Mouse (Mus musculus): ENCODE results near the gene Adamtsl1. TPM values are rescaled to one million over a fixed set of nuclear protein-coding genes. Genes with fewer than 3 reads are reported as not detected.

Gene Adamtsl1
- total and polyA plus RNA-seq, 3 experiments = 0.05 TPM; not detected in 2

- DNase-seq (ENCODE audit: low spot score) = no peak
- H3K9me3 ChIP-seq (replicated peaks) = no peaks in the 10 kb centered on the region
- no peak overlapping the region for H3K4me3 ChIP-seq (ENCODE audit: low read depth, low read length)
- no peak for ATAC-seq (ENCODE audit: extremely low read depth, insufficient number of reproducible peaks, low FRiP score, poor library complexity, severe bottlenecking)
- 0 out of 2 replicates have a peak, but pooled peaks cover 2% of the 10 kb centered on the region for H3K27me3 ChIP-seq (ENCODE audit: insufficient read depth, low read length)
- no peak for TF ChIP-seq CTCF (IDR thresholded peaks at IDR 0.05; ENCODE audit: low read depth, low read length)
- TF ChIP-seq GATA2 (IDR thresholded peaks at IDR 0.05; ENCODE audit: borderline replicate concordance, low read depth, low read length) = no peak
- no peak for TF ChIP-seq TAL1 (conservative IDR thresholded peaks at IDR 0.05; ENCODE audit: low read depth, low read length)
- no peak for TF ChIP-seq GATA1 (IDR thresholded peaks at IDR 0.05; ENCODE audit: borderline replicate concordance, low read length)
- TF ChIP-seq POLR2AphosphoS5 (IDR thresholded peaks at IDR 0.05; ENCODE audit: insufficient replicate concordance, low read depth, low read length) = no peak
- no peaks in the 10 kb centered on the region for H3K36me3 ChIP-seq (replicated peaks)
- no peaks in the 10 kb centered on the region for H3K4me1 ChIP-seq (ENCODE audit: insufficient read depth, low read depth, low read length)
Measured at GRCm38 (mm10) chr4:86241854-86242424, 728.0 kb downstream of the Adamtsl1 start.

GRCm38 (mm10) chr4:86270085-86270484, 756.1 kb downstream of the Adamtsl1 start:
- H3K36me3 ChIP-seq (replicated peaks) = no peaks in the 10 kb centered on the region
- no peaks in the 10 kb centered on the region for H3K27me3 ChIP-seq (ENCODE audit: insufficient read depth, low read length)
- TF ChIP-seq GATA1 (IDR thresholded peaks at IDR 0.05; ENCODE audit: borderline replicate concordance, low read length) (no peak), TAL1 (conservative IDR thresholded peaks at IDR 0.05; ENCODE audit: low read depth, low read length) (no peak)
- no peaks in the 10 kb centered on the region for H3K4me1 ChIP-seq (ENCODE audit: insufficient read depth, low read depth, low read length)
- H3K9me3 ChIP-seq (replicated peaks) = no peaks in the 10 kb centered on the region
- H3K4me3 ChIP-seq (ENCODE audit: low read depth, low read length) = no peak overlapping the region
- ATAC-seq (ENCODE audit: extremely low read depth, insufficient number of reproducible peaks, low FRiP score, poor library complexity, severe bottlenecking) (no peak), DNase-seq (ENCODE audit: low spot score) (no peak)

GRCm38 (mm10) chr4:86273703-86274355, 759.9 kb downstream of the Adamtsl1 start:
- H3K9me3 ChIP-seq (replicated peaks) = no peaks in the 10 kb centered on the region
- no peak for DNase-seq (ENCODE audit: low spot score)
- TF ChIP-seq POLR2AphosphoS5 (IDR thresholded peaks at IDR 0.05; ENCODE audit: insufficient replicate concordance, low read depth, low read length) = no peak
- TF ChIP-seq GATA2 (IDR thresholded peaks at IDR 0.05; ENCODE audit: borderline replicate concordance, low read depth, low read length) = no peak
- TF ChIP-seq CTCF (IDR thresholded peaks at IDR 0.05; ENCODE audit: low read depth, low read length) = no peak
- TF ChIP-seq GATA1 (IDR thresholded peaks at IDR 0.05; ENCODE audit: borderline replicate concordance, low read length) = no peak
- TF ChIP-seq TAL1 (conservative IDR thresholded peaks at IDR 0.05; ENCODE audit: low read depth, low read length) = no peak
- H3K4me3 ChIP-seq (ENCODE audit: low read depth, low read length) = no peak overlapping the region
- ATAC-seq (ENCODE audit: extremely low read depth, insufficient number of reproducible peaks, low FRiP score, poor library complexity, severe bottlenecking) = no peak
- H3K27me3 ChIP-seq (ENCODE audit: insufficient read depth, low read length) = no peaks in the 10 kb centered on the region
- no peaks in the 10 kb centered on the region for H3K4me1 ChIP-seq (ENCODE audit: insufficient read depth, low read depth, low read length)
- no peaks in the 10 kb centered on the region for H3K36me3 ChIP-seq (replicated peaks)

- ATAC-seq (ENCODE audit: extremely low read depth, insufficient number of reproducible peaks, low FRiP score, poor library complexity, severe bottlenecking) = no peak
- TF ChIP-seq TAL1 (conservative IDR thresholded peaks at IDR 0.05; ENCODE audit: low read depth, low read length) = no peak
- TF ChIP-seq GATA1 (IDR thresholded peaks at IDR 0.05; ENCODE audit: borderline replicate concordance, low read length) = no peak
- TF ChIP-seq GATA2 (IDR thresholded peaks at IDR 0.05; ENCODE audit: borderline replicate concordance, low read depth, low read length) = no peak
- TF ChIP-seq CTCF (IDR thresholded peaks at IDR 0.05; ENCODE audit: low read depth, low read length) = no peak
- no peak for TF ChIP-seq POLR2AphosphoS5 (IDR thresholded peaks at IDR 0.05; ENCODE audit: insufficient replicate concordance, low read depth, low read length)
Measured at GRCm38 (mm10) chr4:86274663-86275062, 760.7 kb downstream of the Adamtsl1 start.

GRCm38 (mm10) chr4:86276021-86276813, 762.2 kb downstream of the Adamtsl1 start:
- no peak for DNase-seq (ENCODE audit: low spot score)
- Histone ChIP-seq H3K9me3 (replicated peaks) (no peaks in the 10 kb centered on the region), H3K4me1 (ENCODE audit: insufficient read depth, low read depth, low read length) (no peaks in the 10 kb centered on the region), H3K27me3 (ENCODE audit: insufficient read depth, low read length) (no peaks in the 10 kb centered on the region), H3K4me3 (ENCODE audit: low read depth, low read length) (no peak overlapping the region), H3K36me3 (replicated peaks) (no peaks in the 10 kb centered on the region)
- no peak for ATAC-seq (ENCODE audit: extremely low read depth, insufficient number of reproducible peaks, low FRiP score, poor library complexity, severe bottlenecking)
- no peak for TF ChIP-seq POLR2AphosphoS5 (IDR thresholded peaks at IDR 0.05; ENCODE audit: insufficient replicate concordance, low read depth, low read length)
- no peak for TF ChIP-seq CTCF (IDR thresholded peaks at IDR 0.05; ENCODE audit: low read depth, low read length)
- TF ChIP-seq GATA2 (IDR thresholded peaks at IDR 0.05; ENCODE audit: borderline replicate concordance, low read depth, low read length) = no peak
- TF ChIP-seq TAL1 (conservative IDR thresholded peaks at IDR 0.05; ENCODE audit: low read depth, low read length) = no peak
- no peak for TF ChIP-seq GATA1 (IDR thresholded peaks at IDR 0.05; ENCODE audit: borderline replicate concordance, low read length)

More at GRCm38 (mm10) chr4:86274663-86275062, 760.7 kb downstream of the Adamtsl1 start:
- H3K4me1 ChIP-seq (ENCODE audit: insufficient read depth, low read depth, low read length) = no peaks in the 10 kb centered on the region
- H3K9me3 ChIP-seq (replicated peaks) = no peaks in the 10 kb centered on the region
- H3K36me3 ChIP-seq (replicated peaks) = no peaks in the 10 kb centered on the region
- no peak for DNase-seq (ENCODE audit: low spot score)
- no peak overlapping the region for H3K4me3 ChIP-seq (ENCODE audit: low read depth, low read length)
- no peaks in the 10 kb centered on the region for H3K27me3 ChIP-seq (ENCODE audit: insufficient read depth, low read length)

GRCm38 (mm10) chr4:86278546-86278945, 764.6 kb downstream of the Adamtsl1 start:
- TF ChIP-seq POLR2AphosphoS5 (IDR thresholded peaks at IDR 0.05; ENCODE audit: insufficient replicate concordance, low read depth, low read length) (no peak), TAL1 (conservative IDR thresholded peaks at IDR 0.05; ENCODE audit: low read depth, low read length) (no peak), GATA1 (IDR thresholded peaks at IDR 0.05; ENCODE audit: borderline replicate concordance, low read length) (no peak), CTCF (IDR thresholded peaks at IDR 0.05; ENCODE audit: low read depth, low read length) (no peak), GATA2 (IDR thresholded peaks at IDR 0.05; ENCODE audit: borderline replicate concordance, low read depth, low read length) (no peak)
- no peaks in the 10 kb centered on the region for H3K9me3 ChIP-seq (replicated peaks)
- no peak overlapping the region for H3K4me3 ChIP-seq (ENCODE audit: low read depth, low read length)
- no peaks in the 10 kb centered on the region for H3K36me3 ChIP-seq (replicated peaks)
- H3K4me1 ChIP-seq (ENCODE audit: insufficient read depth, low read depth, low read length) = no peaks in the 10 kb centered on the region
- no peak for DNase-seq (ENCODE audit: low spot score)
- no peak for ATAC-seq (ENCODE audit: extremely low read depth, insufficient number of reproducible peaks, low FRiP score, poor library complexity, severe bottlenecking)
- H3K27me3 ChIP-seq (ENCODE audit: insufficient read depth, low read length) = no peaks in the 10 kb centered on the region

Measured in G1E (cell line).